Mouse (Mus musculus) G1E (cell line): Measurements from ENCODE around the gene Dnaja1.

ENCODE experiments used
- CTCF ChIP-seq: IDR thresholded peaks from 2 replicates; pipeline ENCODE4 v1.5.1; 2012; ENCODE audit warnings: low read depth, low read length, inconsistent platforms, mixed read lengths
- GATA1 ChIP-seq: IDR thresholded peaks from 2 replicates; pipeline ENCODE4 v1.6.1; 2012; ENCODE audit warnings: borderline replicate concordance, low read length, inconsistent platforms, mixed read lengths

- TF ChIP-seq CTCF (no peak), GATA1 (no peak)
Observed at GRCm38 (mm10) chr4:40697059-40697458, 24.9 kb upstream of the Dnaja1 start.
